Mouse (Mus musculus): Measurements from ENCODE around the gene Zdhhc24.

GRCm38 (mm10) chr19:4837049-4837448, 41.4 kb upstream of the Zdhhc24 start:
- no peak for TF ChIP-seq CTCF (IDR thresholded peaks at IDR 0.05; ENCODE audit: low read depth)
- TF ChIP-seq EP300 (IDR thresholded peaks at IDR 0.05; ENCODE audit: low read depth), result no peak
